Mouse (Mus musculus) stomach, postnatal 0 days (tissue): Measurements from ENCODE around the gene Prrxl1.

Experiments used
- CTCF ChIP-seq: IDR thresholded peaks from 2 replicates; pipeline ENCODE4 v1.5.1; 2016; ENCODE audit warnings: antibody characterized with exemption, low read depth, mild to moderate bottlenecking, moderate library complexity
- EP300 ChIP-seq: optimal IDR thresholded peaks from 2 replicates; pipeline ENCODE3; 2016; ENCODE audit warnings: antibody characterized with exemption

GRCm38 (mm10) chr14:32628584-32628983 lies 29.4 kb downstream of the Prrxl1 start:
- TF ChIP-seq CTCF: peak; percentile 49
- no peak for TF ChIP-seq EP300
